Mouse (Mus musculus): ENCODE results near the gene Prcd.

The Prcd gene

GRCm38 (mm10) chr11:116677711-116678441 lies 24.5 kb downstream of the Prcd start:
- H3K27me3 ChIP-seq (ENCODE audit: control insufficient read depth, insufficient read depth, low read length, poor library complexity, severe bottlenecking) = no peaks in the 10 kb centered on the region
- DNase-seq (ENCODE audit: low read depth, low spot score) = no peak

GRCm38 (mm10) chr11:116679148-116679547 lies 25.8 kb downstream of the Prcd start:
- no peaks in the 10 kb centered on the region for H3K27me3 ChIP-seq (ENCODE audit: control insufficient read depth, insufficient read depth, low read length, poor library complexity, severe bottlenecking)
- H3K36me3 ChIP-seq (ENCODE audit: control insufficient read depth, insufficient read depth, low read length, poor library complexity, severe bottlenecking) = peaks cover 3% of the 10 kb centered on the region
- DNase-seq (ENCODE audit: low read depth, low spot score) = no peak

More at GRCm38 (mm10) chr11:116677711-116678441, 24.5 kb downstream of the Prcd start:
- peaks cover 3% of the 10 kb centered on the region for H3K36me3 ChIP-seq (ENCODE audit: control insufficient read depth, insufficient read depth, low read length, poor library complexity, severe bottlenecking)

- Histone ChIP-seq H3K27me3 (ENCODE audit: control insufficient read depth, insufficient read depth, low read length, poor library complexity, severe bottlenecking) (no peaks in the 10 kb centered on the region), H3K36me3 (ENCODE audit: control insufficient read depth, insufficient read depth, low read length, poor library complexity, severe bottlenecking) (peaks cover 3% of the 10 kb centered on the region)
- no peak for DNase-seq (ENCODE audit: low read depth, low spot score)
Measured at GRCm38 (mm10) chr11:116680321-116681091, 27.2 kb downstream of the Prcd start.

GRCm38 (mm10) chr11:116681147-116681546 lies 27.8 kb downstream of the Prcd start:
- no peaks in the 10 kb centered on the region for H3K27me3 ChIP-seq (ENCODE audit: control insufficient read depth, insufficient read depth, low read length, poor library complexity, severe bottlenecking)
- peaks cover 1% of the 10 kb centered on the region for H3K36me3 ChIP-seq (ENCODE audit: control insufficient read depth, insufficient read depth, low read length, poor library complexity, severe bottlenecking)
- no peak for DNase-seq (ENCODE audit: low read depth, low spot score)

GRCm38 (mm10) chr11:116682501-116683144 lies 29.3 kb downstream of the Prcd start:
- no peak for DNase-seq (ENCODE audit: low read depth, low spot score)
- Histone ChIP-seq H3K36me3 (ENCODE audit: control insufficient read depth, insufficient read depth, low read length, poor library complexity, severe bottlenecking) (no peaks in the 10 kb centered on the region), H3K27me3 (ENCODE audit: control insufficient read depth, insufficient read depth, low read length, poor library complexity, severe bottlenecking) (no peaks in the 10 kb centered on the region)

GRCm38 (mm10) chr11:116683777-116684176 lies 30.4 kb downstream of the Prcd start:
- Histone ChIP-seq H3K36me3 (ENCODE audit: control insufficient read depth, insufficient read depth, low read length, poor library complexity, severe bottlenecking) (no peaks in the 10 kb centered on the region), H3K27me3 (ENCODE audit: control insufficient read depth, insufficient read depth, low read length, poor library complexity, severe bottlenecking) (no peaks in the 10 kb centered on the region)
- no peak for DNase-seq (ENCODE audit: low read depth, low spot score)

GRCm38 (mm10) chr11:116685729-116686128 lies 32.4 kb downstream of the Prcd start:
- H3K27me3 ChIP-seq (ENCODE audit: control insufficient read depth, insufficient read depth, low read length, poor library complexity, severe bottlenecking) = no peaks in the 10 kb centered on the region
- no peaks in the 10 kb centered on the region for H3K36me3 ChIP-seq (ENCODE audit: control insufficient read depth, insufficient read depth, low read length, poor library complexity, severe bottlenecking)
- no peak for DNase-seq (ENCODE audit: low read depth, low spot score)

GRCm38 (mm10) chr11:116687897-116688296 lies 34.6 kb downstream of the Prcd start:
- DNase-seq (ENCODE audit: low read depth, low spot score) = no peak
- H3K36me3 ChIP-seq (ENCODE audit: control insufficient read depth, insufficient read depth, low read length, poor library complexity, severe bottlenecking) = no peaks in the 10 kb centered on the region

GRCm38 (mm10) chr11:116689622-116690021 lies 36.3 kb downstream of the Prcd start:
- DNase-seq (ENCODE audit: low read depth, low spot score) = no peak

More at GRCm38 (mm10) chr11:116687897-116688296, 34.6 kb downstream of the Prcd start:
- no peaks in the 10 kb centered on the region for H3K27me3 ChIP-seq (ENCODE audit: control insufficient read depth, insufficient read depth, low read length, poor library complexity, severe bottlenecking)

GRCm38 (mm10) chr11:116690701-116691575 lies 37.6 kb downstream of the Prcd start:
- no peaks in the 10 kb centered on the region for H3K27me3 ChIP-seq (ENCODE audit: control insufficient read depth, insufficient read depth, low read length, poor library complexity, severe bottlenecking)
- H3K36me3 ChIP-seq (ENCODE audit: control insufficient read depth, insufficient read depth, low read length, poor library complexity, severe bottlenecking) = no peaks in the 10 kb centered on the region
- no peak for DNase-seq (ENCODE audit: low read depth, low spot score)

More at GRCm38 (mm10) chr11:116689622-116690021, 36.3 kb downstream of the Prcd start:
- no peaks in the 10 kb centered on the region for H3K36me3 ChIP-seq (ENCODE audit: control insufficient read depth, insufficient read depth, low read length, poor library complexity, severe bottlenecking)
- H3K27me3 ChIP-seq (ENCODE audit: control insufficient read depth, insufficient read depth, low read length, poor library complexity, severe bottlenecking) = no peaks in the 10 kb centered on the region

- 0 out of 2 replicates have a peak, but pooled peaks cover 3% of the 10 kb centered on the region for H3K27me3 ChIP-seq (ENCODE audit: control insufficient read depth, insufficient read depth, low read length, poor library complexity, severe bottlenecking)
- no peak for DNase-seq (ENCODE audit: low read depth, low spot score)
- no peaks in the 10 kb centered on the region for H3K36me3 ChIP-seq (ENCODE audit: control insufficient read depth, insufficient read depth, low read length, poor library complexity, severe bottlenecking)
Measured at GRCm38 (mm10) chr11:116693899-116694249, 40.5 kb downstream of the Prcd start.

- DNase-seq (ENCODE audit: low read depth, low spot score) = no peak
- H3K27me3 ChIP-seq (ENCODE audit: control insufficient read depth, insufficient read depth, low read length, poor library complexity, severe bottlenecking) = 0 out of 2 replicates have a peak, but pooled peaks cover 3% of the 10 kb centered on the region
- no peaks in the 10 kb centered on the region for H3K36me3 ChIP-seq (ENCODE audit: control insufficient read depth, insufficient read depth, low read length, poor library complexity, severe bottlenecking)
Measured at GRCm38 (mm10) chr11:116694250-116695193, 41.2 kb downstream of the Prcd start.

- Histone ChIP-seq H3K36me3 (ENCODE audit: control insufficient read depth, insufficient read depth, low read length, poor library complexity, severe bottlenecking) (no peaks in the 10 kb centered on the region), H3K27me3 (ENCODE audit: control insufficient read depth, insufficient read depth, low read length, poor library complexity, severe bottlenecking) (0 out of 2 replicates have a peak, but pooled peaks cover 3% of the 10 kb centered on the region)
- no peak for DNase-seq (ENCODE audit: low read depth, low spot score)
Measured at GRCm38 (mm10) chr11:116695194-116695880, 42.0 kb downstream of the Prcd start.
